Comparison of ENCODE assay signal across 9 mouse cellular contexts in the genomic region with DNA sequence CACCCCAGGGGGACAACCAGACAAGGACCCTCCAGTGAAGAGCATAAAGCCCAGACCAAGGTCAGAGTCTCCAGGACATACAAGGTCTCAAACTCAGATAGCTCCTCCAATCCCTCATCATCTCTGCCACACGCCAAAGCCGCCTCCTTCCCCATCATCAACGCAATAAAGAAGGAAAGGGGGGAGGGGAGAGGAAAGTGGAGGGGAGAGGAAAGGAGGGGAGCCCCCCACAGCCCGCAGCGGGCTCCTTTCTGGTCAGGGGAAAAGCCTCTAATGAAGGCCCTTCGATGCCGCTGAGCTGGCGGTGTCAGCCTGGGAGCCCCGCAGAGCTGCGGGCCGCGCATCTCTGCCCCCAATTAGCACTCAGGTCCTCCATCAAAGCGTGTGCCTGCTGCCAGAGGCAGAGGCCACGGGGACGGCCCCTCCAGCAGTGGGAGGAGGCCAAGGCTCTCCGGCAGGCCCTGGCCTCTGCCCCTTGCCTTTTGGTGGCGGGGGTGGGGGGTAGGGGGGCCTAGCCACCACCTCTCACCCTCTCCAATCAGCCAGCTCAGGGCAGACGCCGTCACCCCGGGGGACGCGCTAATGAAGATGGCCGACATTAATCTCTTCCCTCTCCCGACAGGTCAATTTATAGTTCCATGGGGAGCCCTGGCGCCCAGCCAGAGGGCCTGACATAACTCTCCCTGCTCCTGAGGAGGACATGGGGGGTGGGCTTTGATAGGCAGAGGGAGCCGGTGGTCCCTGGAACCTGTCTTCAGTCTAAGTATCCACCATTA. TPM values are rescaled to one million over a fixed set of nuclear protein-coding genes. Genes with fewer than 3 reads are reported as not detected.
DNase-seq lines count a peak whose midpoint lies in the region; ATAC-seq and TF ChIP-seq lines count a peak whose summit lies in the region.
"Had no signal": no experiment of that assay in that cellular context is flagged by ENCODE, and none has a peak within 500 bp of the region (broad histone marks: within the 10 kb centered on the region; RNA-seq: fewer than 3 reads in every experiment).

No protein-coding gene starts in this region.

- DNase-seq in heart, postnatal 0 days (ENCODE audit: low spot score) = no peak
- no peak for DNase-seq in heart, postnatal 10 days
- DNase-seq in embryo, embryonic 10 days (ENCODE audit: low spot score) = peak; percentile 78
- peak; percentile 74 for DNase-seq in hindbrain, embryonic 11.5 days (ENCODE audit: low spot score)
- no peak for DNase-seq in Muller cell, postnatal 12 days (ENCODE audit: inconsistent ontology term)
- no peak for DNase-seq in frontal cortex, adult 2 months (ENCODE audit: extremely low spot score in 1 of 2, low spot score in 1 of 2)
- no peak for DNase-seq in layer of hippocampus, postnatal 14 days (ENCODE audit: low spot score in 2 of 2)

- intact Hi-C loops in heart, postnatal 10 days (cut with DNase I) = no loop called here

- no peaks in the 10 kb centered on the region for H3K9me3 ChIP-seq in heart, postnatal 0 days (replicated peaks; ENCODE audit: control insufficient read depth, low read length)
- H3K9me3 ChIP-seq in hindbrain, embryonic 11.5 days (ENCODE audit: control insufficient read depth, low read length) = no peaks in the 10 kb centered on the region
- H3K9me3 ChIP-seq in midbrain, embryonic 16.5 days (replicated peaks; ENCODE audit: control insufficient read depth, low read length, poor library complexity, severe bottlenecking) = no peaks in the 10 kb centered on the region
- H3K9me3 ChIP-seq: liver, embryonic 15.5 days had no signal

- TF ChIP-seq CTCF in heart, postnatal 0 days (IDR thresholded peaks at IDR 0.05; ENCODE audit: low read depth) = no peak

- no peak overlapping the region; the same call in 1 of the 2 replicates for H3K9ac ChIP-seq in heart, postnatal 0 days (replicated peaks; ENCODE audit: low read depth, low read length)
- 0 out of 2 replicates have a peak overlapping the region, but pooled peaks have one; percentile 12 for H3K9ac ChIP-seq in hindbrain, embryonic 11.5 days (ENCODE audit: low read depth, low read length)
- peak overlapping the region; percentile 76 for H3K9ac ChIP-seq in midbrain, embryonic 16.5 days (ENCODE audit: low read depth, low read length)
- H3K9ac ChIP-seq: liver, embryonic 15.5 days had no signal

- no peak overlapping the region for H3K27ac ChIP-seq in heart, postnatal 0 days (ENCODE audit: low read depth)
- peak overlapping the region; percentile 31 for H3K27ac ChIP-seq in hindbrain, embryonic 11.5 days (ENCODE audit: low read depth, low read length)
- peak overlapping the region; percentile 74 for H3K27ac ChIP-seq in midbrain, embryonic 16.5 days (ENCODE audit: low read length)
- H3K27ac ChIP-seq: liver, embryonic 15.5 days had no signal

- H3K4me2 ChIP-seq in heart, postnatal 0 days (ENCODE audit: low read depth, low read length) = peak overlapping the region; percentile 48
- peak overlapping the region; percentile 33 for H3K4me2 ChIP-seq in hindbrain, embryonic 11.5 days (replicated peaks; ENCODE audit: low read depth, low read length)
- peak overlapping the region; percentile 85 for H3K4me2 ChIP-seq in midbrain, embryonic 16.5 days (ENCODE audit: low read length)
- H3K4me2 ChIP-seq: liver, embryonic 15.5 days had no signal

- TF ChIP-seq EP300 in heart, postnatal 0 days (IDR thresholded peaks at IDR 0.05; ENCODE audit: low read depth) = no peak

- H3K4me3 ChIP-seq in heart, postnatal 0 days (ENCODE audit: low read depth, low read length) = peak overlapping the region; percentile 19
- no peak overlapping the region for H3K4me3 ChIP-seq in hindbrain, embryonic 11.5 days (ENCODE audit: low read depth, low read length)
- peak overlapping the region; percentile 62 for H3K4me3 ChIP-seq in midbrain, embryonic 16.5 days (ENCODE audit: low read depth, low read length)
- H3K4me3 ChIP-seq: liver, embryonic 15.5 days had no signal

- ATAC-seq in heart, postnatal 0 days (ENCODE audit: insufficient read depth, low read depth) = no peak
- ATAC-seq in hindbrain, embryonic 11.5 days (ENCODE audit: low FRiP score) = peak; percentile 78
- ATAC-seq in midbrain, embryonic 16.5 days = 0 out of 2 replicates have a peak, but pooled peaks have one; percentile 4

- 7% methylated on average over 25 of the region's 26 CpGs for WGBS in heart, postnatal 0 days
- whole genome bisulfite sequencing in hindbrain, embryonic 11.5 days = 1% methylated on average over 19 of the region's 26 CpGs
- 4% methylated on average over 22 of the region's 26 CpGs for WGBS in midbrain, embryonic 16.5 days

- peaks cover 23% of the 10 kb centered on the region for H3K4me1 ChIP-seq in heart, postnatal 0 days (ENCODE audit: control insufficient read depth, insufficient read depth)
- peaks cover 23% of the 10 kb centered on the region for H3K4me1 ChIP-seq in hindbrain, embryonic 11.5 days (replicated peaks; ENCODE audit: control insufficient read depth, insufficient read depth, low read length)
- H3K4me1 ChIP-seq in midbrain, embryonic 16.5 days (ENCODE audit: control insufficient read depth, insufficient read depth, low read length) = peaks cover 66% of the 10 kb centered on the region

- H3K36me3 ChIP-seq in heart, postnatal 0 days (replicated peaks; ENCODE audit: control insufficient read depth, insufficient read depth, low read length) = no peaks in the 10 kb centered on the region
- no peaks in the 10 kb centered on the region for H3K36me3 ChIP-seq in hindbrain, embryonic 11.5 days (ENCODE audit: control insufficient read depth, insufficient read depth, low read length)
- no peaks in the 10 kb centered on the region for H3K36me3 ChIP-seq in midbrain, embryonic 16.5 days (ENCODE audit: control insufficient read depth, insufficient read depth, low read length)
- H3K36me3 ChIP-seq: liver, embryonic 15.5 days had no signal

- peaks cover 34% of the 10 kb centered on the region; the same call in 1 of the 2 replicates for H3K27me3 ChIP-seq in heart, postnatal 0 days (ENCODE audit: control insufficient read depth, insufficient read depth, low read length)
- H3K27me3 ChIP-seq in hindbrain, embryonic 11.5 days (ENCODE audit: control insufficient read depth, insufficient read depth, low read length) = peaks cover 80% of the 10 kb centered on the region
- H3K27me3 ChIP-seq in midbrain, embryonic 16.5 days (ENCODE audit: control insufficient read depth, insufficient read depth, low read depth, low read length) = no peaks in the 10 kb centered on the region

RNA-seq across cellular contexts. Expression of gene Tcf20, which starts 26.7 kb away (rescaled TPM):
- total RNA-seq in heart, postnatal 0 days (2014; rRNA removed; ENCODE audit: low replicate concordance) = 36.7 and 43.6 TPM in 2 replicates
- 3.0 TPM in 2 replicates for polyA plus RNA-seq in heart, postnatal 0 days (2015; fragmentation: Nextera tagmentation; extraction: Ambion mirVana)
- 10 to 100 TPM; 60.7 to 67.9 TPM for total RNA-seq in heart, postnatal 10 days (2021)
- 12.6 and 14.8 TPM in 2 replicates for polyA plus RNA-seq in hindbrain, embryonic 11.5 days (2014; fragmentation: Nextera tagmentation; extraction: Ambion mirVana)
- polyA plus RNA-seq in midbrain, embryonic 16.5 days (2015; fragmentation: Nextera tagmentation; extraction: Ambion mirVana) = 13.0 and 13.6 TPM in 2 replicates
- polyA plus RNA-seq in frontal cortex, adult 2 months (2012; rRNA removed) = 31.3 and 38.3 TPM in 2 replicates
- 100 to 1,000 TPM; 155 to 157 TPM for total RNA-seq in layer of hippocampus, postnatal 14 days (2021)

Comparison
In these comparisons a context has a peak if more than half of its experiments do, and no peak if none do; other contexts are left out.
1. DNase-seq: peak in embryo, embryonic 10 days (single experiment) and hindbrain, embryonic 11.5 days (single experiment); none in heart, postnatal 0 days (single experiment), heart, postnatal 10 days (0 of 2), Muller cell, postnatal 12 days (single experiment), frontal cortex, adult 2 months (0 of 2) and layer of hippocampus, postnatal 14 days (0 of 2).
2. H3K4me2 ChIP-seq: peak in every context shown above with its lines; median percentile 85 in midbrain, embryonic 16.5 days; 48 in heart, postnatal 0 days; 33 in hindbrain, embryonic 11.5 days.